ENCODE assay signal across 8 mouse cellular contexts in genomic region chr7:70335411-70335810, GRCm38 (mm10). TPM values are rescaled to one million over a fixed set of nuclear protein-coding genes. Genes with fewer than 3 reads are reported as not detected.
A peak's percentile ranks its signal among the peaks of the same experiment; 100 is the strongest.
DNase-seq lines count a peak whose midpoint lies in the region; ATAC-seq and TF ChIP-seq lines count a peak whose summit lies in the region.

No protein-coding gene starts in this region.

- no peak for TF ChIP-seq EP300 in heart, adult 2 months (IDR thresholded peaks at IDR 0.05; ENCODE audit: insufficient read depth, low read depth, low read length)

- no peak overlapping the region for H3K27ac ChIP-seq in kidney, postnatal 0 days
- 0 out of 2 replicates have a peak overlapping the region, but pooled peaks have one; percentile 11 for H3K27ac ChIP-seq in embryonic facial prominence, embryonic 14.5 days (replicated peaks; ENCODE audit: low read depth, low read length)
- 0 out of 2 replicates have a peak overlapping the region, but pooled peaks have one; percentile 23 for H3K27ac ChIP-seq in forebrain, postnatal 0 days (ENCODE audit: low read depth, low read length)
- peak overlapping the region; percentile 61 for H3K27ac ChIP-seq in midbrain, embryonic 14.5 days (replicated peaks; ENCODE audit: low read depth, low read length)
- H3K27ac ChIP-seq in heart, adult 2 months, result no peak overlapping the region

- TF ChIP-seq POLR2A in heart, adult 2 months (IDR thresholded peaks at IDR 0.05; ENCODE audit: insufficient read depth, low read depth, low read length), result no peak

- peaks cover 22% of the 10 kb centered on the region; the same call in 1 of the 2 replicates for H3K4me1 ChIP-seq in kidney, postnatal 0 days (replicated peaks; ENCODE audit: insufficient read depth, low read length)
- peaks cover 7% of the 10 kb centered on the region; the same call in 1 of the 2 replicates for H3K4me1 ChIP-seq in embryonic facial prominence, embryonic 14.5 days (ENCODE audit: control insufficient read depth, insufficient read depth, low read length)
- H3K4me1 ChIP-seq in forebrain, postnatal 0 days (ENCODE audit: insufficient read depth), result no peaks in the 10 kb centered on the region
- peaks cover 13% of the 10 kb centered on the region; the same call in 1 of the 2 replicates for H3K4me1 ChIP-seq in midbrain, embryonic 14.5 days (ENCODE audit: control insufficient read depth, insufficient read depth, low read length)
- H3K4me1 ChIP-seq in heart, adult 2 months (ENCODE audit: control insufficient read depth, insufficient read depth, low read length), result no peaks in the 10 kb centered on the region

- intact Hi-C loops in heart, adult 2 months (cut with DNase I), result loop anchor here (1.0 to 10.0 kb wide), 4 partner anchors 221 to 1361 kb away; no protein-coding TSS in a partner anchor

- 27% methylated on average over 7 of the region's 7 CpGs for WGBS in kidney, postnatal 0 days
- 21% methylated on average over 7 of the region's 7 CpGs for WGBS in embryonic facial prominence, embryonic 14.5 days
- WGBS in forebrain, postnatal 0 days, result 10% methylated on average over 7 of the region's 7 CpGs
- 5% methylated on average over 7 of the region's 7 CpGs for WGBS in midbrain, embryonic 14.5 days
- 34% methylated on average over 7 of the region's 7 CpGs for WGBS in heart, adult 2 months

- H3K27me3 ChIP-seq in kidney, postnatal 0 days (ENCODE audit: insufficient read depth, low read length), result no peaks in the 10 kb centered on the region
- peaks cover 97% of the 10 kb centered on the region for H3K27me3 ChIP-seq in embryonic facial prominence, embryonic 14.5 days (replicated peaks; ENCODE audit: control insufficient read depth, insufficient read depth, low read length)
- peaks cover 90% of the 10 kb centered on the region for H3K27me3 ChIP-seq in forebrain, postnatal 0 days (ENCODE audit: insufficient read depth, low read length)
- peaks cover 96% of the 10 kb centered on the region for H3K27me3 ChIP-seq in midbrain, embryonic 14.5 days (ENCODE audit: control insufficient read depth, insufficient read depth, low read length)
- H3K27me3 ChIP-seq in heart, adult 2 months (ENCODE audit: control insufficient read depth, insufficient read depth, low read length), result peaks cover 14% of the 10 kb centered on the region

- no peaks in the 10 kb centered on the region for H3K36me3 ChIP-seq in kidney, postnatal 0 days (ENCODE audit: insufficient read depth, low read length)
- H3K36me3 ChIP-seq in embryonic facial prominence, embryonic 14.5 days (ENCODE audit: control insufficient read depth, insufficient read depth, low read length), result no peaks in the 10 kb centered on the region
- H3K36me3 ChIP-seq in forebrain, postnatal 0 days (ENCODE audit: insufficient read depth), result no peaks in the 10 kb centered on the region
- H3K36me3 ChIP-seq in midbrain, embryonic 14.5 days (ENCODE audit: control insufficient read depth, insufficient read depth, low read length), result no peaks in the 10 kb centered on the region
- no peaks in the 10 kb centered on the region for H3K36me3 ChIP-seq in heart, adult 2 months (ENCODE audit: control insufficient read depth, insufficient read depth, low read length)

- no peak for TF ChIP-seq CTCF in kidney, postnatal 0 days (IDR thresholded peaks at IDR 0.05; ENCODE audit: low read depth)
- no peak for TF ChIP-seq CTCF in forebrain, postnatal 0 days (IDR thresholded peaks at IDR 0.05; ENCODE audit: low read depth)
- TF ChIP-seq CTCF in heart, adult 2 months (IDR thresholded peaks at IDR 0.05), result no peak

- ATAC-seq in kidney, postnatal 0 days (replicated peaks; ENCODE audit: low FRiP score, low read depth), result no peak
- no peak for ATAC-seq in embryonic facial prominence, embryonic 14.5 days (ENCODE audit: low read depth)
- ATAC-seq in forebrain, postnatal 0 days, result no peak
- ATAC-seq in midbrain, embryonic 14.5 days (ENCODE audit: low FRiP score, low TSS enrichment), result no peak
- no peak for ATAC-seq in CD4-positive, CD25-positive, alpha-beta regulatory T cell, adult 4 months

- peak overlapping the region; percentile 68; the same call in 1 of the 2 replicates for H3K4me2 ChIP-seq in kidney, postnatal 0 days (ENCODE audit: low read length)
- 0 out of 2 replicates have a peak overlapping the region, but pooled peaks have one; percentile 51 for H3K4me2 ChIP-seq in embryonic facial prominence, embryonic 14.5 days (ENCODE audit: low read depth, low read length)
- H3K4me2 ChIP-seq in forebrain, postnatal 0 days (ENCODE audit: low read depth), result no peak overlapping the region
- peak overlapping the region; percentile 43; the same call in 1 of the 2 replicates for H3K4me2 ChIP-seq in midbrain, embryonic 14.5 days (ENCODE audit: low read length)

- no peak overlapping the region for H3K9ac ChIP-seq in kidney, postnatal 0 days (ENCODE audit: low read depth, low read length)
- H3K9ac ChIP-seq in embryonic facial prominence, embryonic 14.5 days (ENCODE audit: low read depth, low read length), result no peak overlapping the region
- H3K9ac ChIP-seq in forebrain, postnatal 0 days, result no peak overlapping the region
- no peak overlapping the region for H3K9ac ChIP-seq in midbrain, embryonic 14.5 days (replicated peaks; ENCODE audit: low read length)
- H3K9ac ChIP-seq in heart, adult 2 months (ENCODE audit: low read depth, low read length), result no peak overlapping the region

- no peaks in the 10 kb centered on the region for H3K79me2 ChIP-seq in heart, adult 2 months (replicated peaks; ENCODE audit: control insufficient read depth, insufficient read depth, low read length)

- H3K4me3 ChIP-seq in kidney, postnatal 0 days (replicated peaks; ENCODE audit: low read depth, low read length), result no peak overlapping the region
- no peak overlapping the region for H3K4me3 ChIP-seq in embryonic facial prominence, embryonic 14.5 days (ENCODE audit: low read depth, low read length)
- no peak overlapping the region for H3K4me3 ChIP-seq in forebrain, postnatal 0 days (ENCODE audit: low read depth, low read length)
- H3K4me3 ChIP-seq in midbrain, embryonic 14.5 days (replicated peaks; ENCODE audit: low read depth, low read length), result no peak overlapping the region
- no peak overlapping the region for H3K4me3 ChIP-seq in heart, adult 2 months

- H3K9me3 ChIP-seq in kidney, postnatal 0 days (replicated peaks; ENCODE audit: low read length), result no peaks in the 10 kb centered on the region
- no peaks in the 10 kb centered on the region for H3K9me3 ChIP-seq in embryonic facial prominence, embryonic 14.5 days (ENCODE audit: control insufficient read depth, low read length)
- no peaks in the 10 kb centered on the region for H3K9me3 ChIP-seq in forebrain, postnatal 0 days (ENCODE audit: low read length)
- no peaks in the 10 kb centered on the region for H3K9me3 ChIP-seq in midbrain, embryonic 14.5 days (ENCODE audit: control insufficient read depth, low read length)

- DNase-seq in kidney, postnatal 0 days (ENCODE audit: low spot score), result no peak
- DNase-seq in kidney, postnatal 36 days, result no peak
- no peak for DNase-seq in embryonic facial prominence, embryonic 14.5 days (ENCODE audit: low spot score)
- DNase-seq in forebrain, postnatal 0 days, result no peak
- DNase-seq in midbrain, embryonic 14.5 days, result peak; percentile 38
- no peak for DNase-seq in gastrocnemius, adult 8-10 months (ENCODE audit: low spot score in 2 of 2)
- DNase-seq in heart, adult 2 months, result no peak

RNA-seq across cellular contexts. Expression of gene Nr2f2, which starts 31.1 kb away (rescaled TPM):
- 190 and 203 TPM in 2 replicates for polyA plus RNA-seq in kidney, postnatal 0 days (2015; fragmentation: Nextera tagmentation; extraction: Ambion mirVana)
- polyA plus RNA-seq in embryonic facial prominence, embryonic 14.5 days (2014; fragmentation: Nextera tagmentation; extraction: Ambion mirVana), result 51.4 and 55.5 TPM in 2 replicates
- 23.7 and 49.9 TPM in 2 replicates for total RNA-seq in forebrain, postnatal 0 days (2014; rRNA removed)
- 46.4 and 92.8 TPM in 2 replicates for polyA plus RNA-seq in forebrain, postnatal 0 days (2015; fragmentation: Nextera tagmentation; extraction: Ambion mirVana)
- polyA plus RNA-seq in midbrain, embryonic 14.5 days (2014; fragmentation: Nextera tagmentation; extraction: Ambion mirVana), result 113 and 120 TPM in 2 replicates
- 10 to 100 TPM; 18.0 to 21.0 (median 20.2) TPM for total RNA-seq in gastrocnemius, adult 8-10 months (2022)
- polyA plus RNA-seq in CD4-positive, CD25-positive, alpha-beta regulatory T cell, adult 4 months (2017; shearing (Covaris generic)), result not detected
- total RNA-seq in heart, adult 2 months (2021), result 10 to 100 TPM; 16.4 to 18.8 TPM
- 22.9 and 39.3 TPM in 2 replicates for polyA plus RNA-seq in heart, adult 2 months (2012; rRNA removed)

Comparison
In these comparisons a context has a peak if more than half of its experiments do, and no peak if none do; other contexts are left out.
1. H3K27ac ChIP-seq: peak in embryonic facial prominence, embryonic 14.5 days (single experiment), forebrain, postnatal 0 days (single experiment) and midbrain, embryonic 14.5 days (single experiment); none in kidney, postnatal 0 days (single experiment) and heart, adult 2 months (single experiment).
2. RNA of gene Nr2f2, which starts 31.1 kb away (polyA plus RNA-seq): 190 to 203 TPM in kidney, postnatal 0 days, 113 to 120 TPM in midbrain, embryonic 14.5 days, 46.4 to 92.8 TPM in forebrain, postnatal 0 days, 51.4 to 55.5 TPM in embryonic facial prominence, embryonic 14.5 days and 22.9 to 39.3 TPM in heart, adult 2 months; not detected in CD4-positive, CD25-positive, alpha-beta regulatory T cell, adult 4 months; every median in the first group is over 10 times any median in the second.